Mouse (Mus musculus) frontal cortex, adult 2 months (tissue): ENCODE measurements at regions not wholly inside any gene's neighbourhood (a gene's known extent, or its start where the extent isn't known, plus 50 kb on each side); places are given as distances from the start of the nearest gene placed in this dataset.

Source experiments
- DNase-seq, 2 experiments: peaks; one replicate each; pipeline ENCODE4 v3.0.0; 2022; ENCODE audit warnings: low spot score in 1 of 2; ENCODE audit errors: extremely low spot score in 1 of 2

GRCm38 (mm10) chr12:94150143-94150542 is 1541.9 kb upstream of the Flrt2 start:
- DNase-seq = no peak

GRCm38 (mm10) chr12:94155110-94155858 is 1536.7 kb upstream of the Flrt2 start:
- DNase-seq = no peak

- DNase-seq = no peak
Observed at GRCm38 (mm10) chr12:94182358-94182757, 1509.7 kb upstream of the Flrt2 start.

GRCm38 (mm10) chr12:94190620-94191081 is 1501.4 kb upstream of the Flrt2 start:
- DNase-seq = no peak

- DNase-seq = no peak
Observed at GRCm38 (mm10) chr12:94217906-94218305, 1474.1 kb upstream of the Flrt2 start.

GRCm38 (mm10) chr12:94229894-94230293 is 1462.1 kb upstream of the Flrt2 start:
- no peak for DNase-seq

GRCm38 (mm10) chr12:94245366-94245765 is 1446.7 kb upstream of the Flrt2 start:
- DNase-seq = no peak

- DNase-seq = no peak
Observed at GRCm38 (mm10) chr12:94247362-94247761, 1444.7 kb upstream of the Flrt2 start.

- no peak for DNase-seq
Observed at GRCm38 (mm10) chr12:94252957-94253633, 1438.9 kb upstream of the Flrt2 start.

GRCm38 (mm10) chr12:94280946-94281345 is 1411.1 kb upstream of the Flrt2 start:
- DNase-seq = peak; percentile 2 to 3

GRCm38 (mm10) chr12:94282931-94283330 is 1409.1 kb upstream of the Flrt2 start:
- DNase-seq = no peak

GRCm38 (mm10) chr12:94283572-94283971 is 1408.5 kb upstream of the Flrt2 start:
- DNase-seq = no peak

- DNase-seq = no peak
Observed at GRCm38 (mm10) chr12:94297864-94298263, 1394.2 kb upstream of the Flrt2 start.

GRCm38 (mm10) chr12:94332351-94332750 is 1359.7 kb upstream of the Flrt2 start:
- no peak for DNase-seq

GRCm38 (mm10) chr12:94334671-94335070 is 1357.4 kb upstream of the Flrt2 start:
- no peak for DNase-seq

- DNase-seq = no peak
Observed at GRCm38 (mm10) chr12:94349623-94350156, 1342.3 kb upstream of the Flrt2 start.

GRCm38 (mm10) chr12:94364269-94364668 is 1327.8 kb upstream of the Flrt2 start:
- no peak for DNase-seq

GRCm38 (mm10) chr12:94399991-94400390 is 1292.0 kb upstream of the Flrt2 start:
- DNase-seq = no peak

- DNase-seq = no peak
Observed at GRCm38 (mm10) chr12:94420918-94421317, 1271.1 kb upstream of the Flrt2 start.

- DNase-seq = no peak
Observed at GRCm38 (mm10) chr12:94421743-94422142, 1270.3 kb upstream of the Flrt2 start.

- DNase-seq = no peak
Observed at GRCm38 (mm10) chr12:94424340-94424981, 1267.6 kb upstream of the Flrt2 start.
